Mouse (Mus musculus) stomach, embryonic 16.5 days (tissue): Measurements from ENCODE around the gene Cryaa. TPM values are rescaled to one million over a fixed set of nuclear protein-coding genes. Genes with fewer than 3 reads are reported as not detected.

Experiments used
- ATAC-seq: fragments of 200-750 bp; cut with Nextera tagmentation; 2 replicates; pipeline ENCODE4 v1.8.0; 2017; ENCODE audit warnings: moderate number of reproducible peaks, moderate TSS enrichment; ENCODE audit not compliant: insufficient read depth, low FRiP score
- H3K27ac ChIP-seq: fragments of 300-500 bp; sonication (generic); 2 replicates; pipeline ENCODE4 v1.5.1; 2014; ENCODE audit warnings: low read length
- H3K27me3 ChIP-seq: fragments of 300-500 bp; sonication (generic); 2 replicates; pipeline ENCODE4 v1.6.1; 2014; ENCODE audit warnings: low read length, control low read depth, mixed read lengths; ENCODE audit not compliant: control insufficient read depth, insufficient read depth
- H3K36me3 ChIP-seq: fragments of 300-500 bp; sonication (generic); 2 replicates; pipeline ENCODE4 v1.6.1; 2014; ENCODE audit warnings: low read length; ENCODE audit not compliant: control insufficient read depth, insufficient read depth
- H3K4me1 ChIP-seq: fragments of 300-500 bp; sonication (generic); 2 replicates; pipeline ENCODE4 v1.6.1; 2014; ENCODE audit warnings: low read length, control low read depth, mixed read lengths; ENCODE audit not compliant: control insufficient read depth, insufficient read depth
- H3K4me2 ChIP-seq: fragments of 300-500 bp; sonication (generic); 2 replicates; pipeline ENCODE4 v1.6.1; 2014; ENCODE audit warnings: low read depth, low read length, mixed read lengths
- H3K4me3 ChIP-seq: fragments of 300-500 bp; sonication (generic); replicated peaks from 2 replicates; pipeline ENCODE4 v1.5.1; 2014; ENCODE audit warnings: mild to moderate bottlenecking, low read length
- H3K9ac ChIP-seq: fragments of 300-500 bp; sonication (generic); 2 replicates; pipeline ENCODE4 v1.6.1; 2014; ENCODE audit warnings: low read length
- H3K9me3 ChIP-seq: fragments of 300-500 bp; sonication (generic); replicated peaks from 2 replicates; pipeline ENCODE4 v1.6.1; 2016; ENCODE audit warnings: low read length, control low read depth; ENCODE audit not compliant: control insufficient read depth
- WGBS: fragments of 180-500 bp; shearing (Covaris S2); extraction: QIAGEN DNeasy Blood & Tissue Kit; methylation state at CpG from one replicate; pipeline ENCODE4 v1.1.7; 2014; 5-methylcytosine and 5-hydroxymethylcytosine counted together
- polyA plus RNA-seq: library from polyadenylated mRNA; unstranded; fragments of >200 nt; fragmentation: Nextera tagmentation; extraction: Ambion mirVana; gene quantifications from 2 replicates; pipeline ENCODE4 v1.2.1, GENCODE M21; 2015

Gene Cryaa
- polyA plus RNA-seq, 1 experiment from 2014 or later = 0.13 TPM

GRCm38 (mm10) chr17:31657141-31657983 is 20.2 kb upstream of the Cryaa start:
- H3K27ac ChIP-seq = peak overlapping the region; percentile 75
- peak overlapping the region; percentile 82 for H3K4me2 ChIP-seq
- peak overlapping the region; percentile 98 for H3K9ac ChIP-seq
- no peaks in the 10 kb centered on the region for H3K9me3 ChIP-seq
- H3K4me1 ChIP-seq = peaks cover 31% of the 10 kb centered on the region
- H3K27me3 ChIP-seq = no peaks in the 10 kb centered on the region
- peaks cover 22% of the 10 kb centered on the region; the same call in 1 of the 2 replicates for H3K36me3 ChIP-seq
- 37% methylated on average over 12 of the region's 12 CpGs for WGBS
- peak overlapping the region; percentile 77 for H3K4me3 ChIP-seq
- no peak for ATAC-seq

GRCm38 (mm10) chr17:31658136-31658467 is 19.5 kb upstream of the Cryaa start:
- 0% methylated on average over 27 of the region's 27 CpGs for WGBS
- peak overlapping the region; percentile 82 for H3K4me2 ChIP-seq
- peak overlapping the region; percentile 98 for H3K9ac ChIP-seq
- no peaks in the 10 kb centered on the region for H3K9me3 ChIP-seq
- peaks cover 31% of the 10 kb centered on the region for H3K4me1 ChIP-seq
- peak overlapping the region; percentile 75 for H3K27ac ChIP-seq
- H3K4me3 ChIP-seq = peak overlapping the region; percentile 77
- ATAC-seq = no peak
- no peaks in the 10 kb centered on the region for H3K27me3 ChIP-seq
- H3K36me3 ChIP-seq = peaks cover 17% of the 10 kb centered on the region; the same call in 1 of the 2 replicates

GRCm38 (mm10) chr17:31658468-31659185 is 19.0 kb upstream of the Cryaa start, which contains the start of gene U2af1:
Gene U2af1, minus strand, starts transcription at chr17:31658892.
- Histone ChIP-seq H3K9ac (peak within 1 kb of the TSS; percentile 98), H3K27ac (peak within 1 kb of the TSS; percentile 80), H3K9me3 (no peaks in the 10 kb centered on the region), H3K4me3 (peak within 1 kb of the TSS; percentile 77), H3K4me1 (peaks cover 26% of the 10 kb centered on the region), H3K4me2 (peak within 1 kb of the TSS; percentile 83), H3K27me3 (no peaks in the 10 kb centered on the region), H3K36me3 (peaks cover 12% of the 10 kb centered on the region; the same call in 1 of the 2 replicates)
- ATAC-seq = peak; percentile 99
- WGBS = under 1% methylated on average over 77 of the region's 77 CpGs

GRCm38 (mm10) chr17:31660661-31661250 is 16.9 kb upstream of the Cryaa start:
- H3K27ac ChIP-seq = no peak overlapping the region
- no peak overlapping the region for H3K4me3 ChIP-seq
- peaks cover 20% of the 10 kb centered on the region for H3K4me1 ChIP-seq
- WGBS = 76% methylated on average over 8 of the region's 8 CpGs
- no peaks in the 10 kb centered on the region for H3K27me3 ChIP-seq
- H3K4me2 ChIP-seq = no peak overlapping the region
- H3K9ac ChIP-seq = no peak overlapping the region
- no peak for ATAC-seq
- no peaks in the 10 kb centered on the region for H3K36me3 ChIP-seq
- H3K9me3 ChIP-seq = no peaks in the 10 kb centered on the region

- ATAC-seq = no peak
- Histone ChIP-seq H3K27ac (no peak overlapping the region), H3K9me3 (no peaks in the 10 kb centered on the region), H3K27me3 (no peaks in the 10 kb centered on the region), H3K4me1 (peaks cover 4% of the 10 kb centered on the region), H3K9ac (no peak overlapping the region), H3K4me3 (no peak overlapping the region), H3K4me2 (no peak overlapping the region), H3K36me3 (no peaks in the 10 kb centered on the region)
These were observed 14.8 kb upstream of the Cryaa start for GRCm38 (mm10) chr17:31662855-31663254.

GRCm38 (mm10) chr17:31664760-31665159 is 12.8 kb upstream of the Cryaa start:
- 7% methylated on average over 4 of the region's 4 CpGs for WGBS
- Histone ChIP-seq H3K27me3 (no peaks in the 10 kb centered on the region), H3K9me3 (no peaks in the 10 kb centered on the region), H3K9ac (no peak overlapping the region), H3K4me3 (no peak overlapping the region), H3K4me2 (no peak overlapping the region), H3K4me1 (no peaks in the 10 kb centered on the region; the same call in 1 of the 2 replicates), H3K36me3 (no peaks in the 10 kb centered on the region), H3K27ac (no peak overlapping the region)
- peak; percentile 90; the same call in 1 of the 2 replicates for ATAC-seq

GRCm38 (mm10) chr17:31668306-31668705 is 9.3 kb upstream of the Cryaa start:
- no peaks in the 10 kb centered on the region for H3K36me3 ChIP-seq
- H3K4me1 ChIP-seq = no peaks in the 10 kb centered on the region; the same call in 1 of the 2 replicates
- H3K9me3 ChIP-seq = no peaks in the 10 kb centered on the region
- WGBS = 63% methylated on average over 8 of the region's 9 CpGs
- H3K27ac ChIP-seq = no peak overlapping the region
- no peak overlapping the region for H3K4me3 ChIP-seq
- no peaks in the 10 kb centered on the region for H3K27me3 ChIP-seq
- no peak overlapping the region for H3K9ac ChIP-seq
- H3K4me2 ChIP-seq = no peak overlapping the region
- ATAC-seq = no peak

GRCm38 (mm10) chr17:31670163-31670562 is 7.4 kb upstream of the Cryaa start:
- Histone ChIP-seq H3K4me3 (no peak overlapping the region), H3K9ac (no peak overlapping the region), H3K4me2 (no peak overlapping the region), H3K4me1 (no peaks in the 10 kb centered on the region), H3K36me3 (no peaks in the 10 kb centered on the region), H3K27ac (no peak overlapping the region), H3K9me3 (no peaks in the 10 kb centered on the region), H3K27me3 (no peaks in the 10 kb centered on the region)
- no peak for ATAC-seq
- WGBS = 56% methylated on average over 11 of the region's 11 CpGs

- Histone ChIP-seq H3K27me3 (no peaks in the 10 kb centered on the region), H3K4me3 (no peak overlapping the region), H3K4me1 (no peaks in the 10 kb centered on the region), H3K36me3 (no peaks in the 10 kb centered on the region), H3K9me3 (no peaks in the 10 kb centered on the region), H3K9ac (no peak overlapping the region), H3K27ac (no peak overlapping the region), H3K4me2 (no peak overlapping the region)
- 76% methylated on average over 8 of the region's 8 CpGs for WGBS
- no peak for ATAC-seq
These were observed 5.9 kb upstream of the Cryaa start for GRCm38 (mm10) chr17:31671698-31672097.
